Mouse (Mus musculus) adrenal gland, postnatal 10 days (tissue): ENCODE data around the gene Tmem11. TPM values are rescaled to one million over a fixed set of nuclear protein-coding genes. Genes with fewer than 3 reads are reported as not detected.
A peak's percentile ranks its signal among the peaks of the same experiment; 100 is the strongest.
"Not testable (repeated sequence)": the region's sequence is repeated elsewhere in the genome, so short reads cannot be mapped to it uniquely, and the experiment has no call there.

Experiments used
- DNase-seq: peaks from one replicate; pipeline ENCODE4 v3.0.0; 2021; ENCODE audit warnings: mixed read lengths
- total RNA-seq, 2 experiments: library from RNA; stranded (reverse); gene quantifications; 2 replicates each; pipeline ENCODE4 v1.2.3; 2021

Tmem11 gene
- total RNA-seq, 2 experiments from 2014 or later: 51.9 to 54.1 TPM

- DNase-seq: not testable (repeated sequence)
Measured at GRCm38 (mm10) chr11:60886986-60887385, 7.9 kb upstream of the Tmem11 start.

- no peak for DNase-seq
Measured at GRCm38 (mm10) chr11:60882386-60882785, 3.3 kb upstream of the Tmem11 start.

- no peak for DNase-seq
Measured at GRCm38 (mm10) chr11:60880559-60880958, 1.5 kb upstream of the Tmem11 start.

- peak; percentile 56 for DNase-seq
Measured at GRCm38 (mm10) chr11:60879423-60879822, 351 bp upstream of the Tmem11 start.

- no peak for DNase-seq
Measured at GRCm38 (mm10) chr11:60878056-60878612, 938 bp downstream of the Tmem11 start.

GRCm38 (mm10) chr11:60873101-60873500, 6.0 kb downstream of the Tmem11 start:
- DNase-seq: no peak

GRCm38 (mm10) chr11:60871409-60871808, 7.7 kb downstream of the Tmem11 start:
- no peak for DNase-seq

- DNase-seq: peak; percentile 31
Measured at GRCm38 (mm10) chr11:60869471-60869870, 9.6 kb downstream of the Tmem11 start.

GRCm38 (mm10) chr11:60867904-60868303, 11.2 kb downstream of the Tmem11 start:
- DNase-seq: no peak

- peak; percentile 35 for DNase-seq
Measured at GRCm38 (mm10) chr11:60867456-60867855, 11.6 kb downstream of the Tmem11 start.

GRCm38 (mm10) chr11:60866021-60866420, 13.1 kb downstream of the Tmem11 start:
- DNase-seq: no peak

- peak; percentile 61 for DNase-seq
Measured at GRCm38 (mm10) chr11:60864916-60865315, 14.2 kb downstream of the Tmem11 start.

- no peak for DNase-seq
Measured at GRCm38 (mm10) chr11:60864166-60864565, 14.9 kb downstream of the Tmem11 start.

- no peak for DNase-seq
Measured at GRCm38 (mm10) chr11:60863196-60863595, 15.9 kb downstream of the Tmem11 start.

GRCm38 (mm10) chr11:60861993-60862392, 17.1 kb downstream of the Tmem11 start:
- DNase-seq: peak; percentile 62

GRCm38 (mm10) chr11:60856587-60856986, 22.5 kb downstream of the Tmem11 start:
- DNase-seq: no peak

- DNase-seq: no peak
Measured at GRCm38 (mm10) chr11:60845415-60845814, 33.7 kb downstream of the Tmem11 start.

GRCm38 (mm10) chr11:60843412-60843811, 35.7 kb downstream of the Tmem11 start:
- no peak for DNase-seq

- DNase-seq: peak; percentile 65
Measured at GRCm38 (mm10) chr11:60841467-60842200, 37.4 kb downstream of the Tmem11 start.

GRCm38 (mm10) chr11:60837644-60838406, 41.2 kb downstream of the Tmem11 start:
- peak; percentile 40 for DNase-seq

GRCm38 (mm10) chr11:60836897-60837296, 42.2 kb downstream of the Tmem11 start:
- DNase-seq: no peak

- peak; percentile 88 for DNase-seq
Measured at GRCm38 (mm10) chr11:60830433-60831052, 48.5 kb downstream of the Tmem11 start, which contains the start of gene Dhrs7b. TSS of gene Dhrs7b (plus strand) at chr11:60830631.

GRCm38 (mm10) chr11:60828903-60829302, 50.2 kb downstream of the Tmem11 start:
- DNase-seq: no peak
